Mouse (Mus musculus) heart, postnatal 0 days (tissue): ENCODE results near the gene Ttc7b. TPM values are rescaled to one million over a fixed set of nuclear protein-coding genes. Genes with fewer than 3 reads are reported as not detected.
A peak's percentile ranks its signal among the peaks of the same experiment; 100 is the strongest.

ENCODE experiments used
- ATAC-seq: fragments of 200-750 bp; cut with Nextera tagmentation; 2 replicates; pipeline ENCODE4 v1.8.0; 2017; ENCODE audit warnings: low read depth, moderate number of reproducible peaks, moderate library complexity; ENCODE audit not compliant: insufficient read depth
- DNase-seq: peaks from one replicate; pipeline ENCODE4 v3.0.0-alpha.2; 2016; ENCODE audit warnings: low spot score
- H3K27ac ChIP-seq: fragments of 300-500 bp; sonication (generic); 2 replicates; pipeline ENCODE4 v1.5.1; 2014; ENCODE audit warnings: low read depth, mild to moderate bottlenecking
- H3K27me3 ChIP-seq: fragments of 300-500 bp; sonication (generic); 2 replicates; pipeline ENCODE4 v1.6.1; 2014; ENCODE audit warnings: low read length, mixed read lengths; ENCODE audit not compliant: control insufficient read depth, insufficient read depth
- H3K36me3 ChIP-seq: fragments of 300-500 bp; sonication (generic); replicated peaks from 2 replicates; pipeline ENCODE4 v1.6.1; 2014; ENCODE audit warnings: low read length, mixed read lengths; ENCODE audit not compliant: control insufficient read depth, insufficient read depth
- H3K4me1 ChIP-seq: fragments of 300-500 bp; sonication (generic); 2 replicates; pipeline ENCODE4 v1.6.1; 2014; ENCODE audit warnings: antibody characterized with exemption; ENCODE audit not compliant: control insufficient read depth, insufficient read depth
- H3K4me2 ChIP-seq: fragments of 300-500 bp; sonication (generic); 2 replicates; pipeline ENCODE4 v1.6.1; 2014; ENCODE audit warnings: low read depth, mild to moderate bottlenecking, low read length, moderate library complexity
- H3K4me3 ChIP-seq: fragments of 300-500 bp; sonication (generic); 2 replicates; pipeline ENCODE4 v1.5.1; 2014; ENCODE audit warnings: low read depth, low read length
- H3K9ac ChIP-seq: fragments of 300-500 bp; sonication (generic); replicated peaks from 2 replicates; pipeline ENCODE4 v1.6.1; 2014; ENCODE audit warnings: low read depth, low read length, mixed read lengths
- H3K9me3 ChIP-seq: fragments of 300-500 bp; sonication (generic); replicated peaks from 2 replicates; pipeline ENCODE4 v1.6.1; 2016; ENCODE audit warnings: low read length; ENCODE audit not compliant: control insufficient read depth
- CTCF ChIP-seq: IDR thresholded peaks from 2 replicates; pipeline ENCODE4 v1.5.1; 2016; ENCODE audit warnings: antibody characterized with exemption, control low read depth, low read depth
- EP300 ChIP-seq: IDR thresholded peaks from 2 replicates; pipeline ENCODE4 v1.6.1; 2016; ENCODE audit warnings: antibody characterized with exemption, low read depth
- whole genome bisulfite sequencing: fragments of 180-500 bp; shearing (Covaris S2); extraction: QIAGEN DNeasy Blood & Tissue Kit; methylation state at CpG from one replicate; pipeline ENCODE4 v1.1.7; 2014; 5-methylcytosine and 5-hydroxymethylcytosine counted together
- polyA plus RNA-seq: library from polyadenylated mRNA; unstranded; fragments of >200 nt; fragmentation: Nextera tagmentation; extraction: Ambion mirVana; gene quantifications from 2 replicates; pipeline ENCODE4 v1.2.1, GENCODE M21; 2015
- total RNA-seq: library from RNA; depleted of rRNA; stranded (reverse); fragments of >200 nt; gene quantifications from 2 replicates; pipeline ENCODE4 v1.2.3, GENCODE M21; 2014; ENCODE audit warnings: low replicate concordance

Ttc7b gene
- total and polyA plus RNA-seq, 2 experiments from 2014 or later, result 6.7 to 29.4 TPM

DNA sequence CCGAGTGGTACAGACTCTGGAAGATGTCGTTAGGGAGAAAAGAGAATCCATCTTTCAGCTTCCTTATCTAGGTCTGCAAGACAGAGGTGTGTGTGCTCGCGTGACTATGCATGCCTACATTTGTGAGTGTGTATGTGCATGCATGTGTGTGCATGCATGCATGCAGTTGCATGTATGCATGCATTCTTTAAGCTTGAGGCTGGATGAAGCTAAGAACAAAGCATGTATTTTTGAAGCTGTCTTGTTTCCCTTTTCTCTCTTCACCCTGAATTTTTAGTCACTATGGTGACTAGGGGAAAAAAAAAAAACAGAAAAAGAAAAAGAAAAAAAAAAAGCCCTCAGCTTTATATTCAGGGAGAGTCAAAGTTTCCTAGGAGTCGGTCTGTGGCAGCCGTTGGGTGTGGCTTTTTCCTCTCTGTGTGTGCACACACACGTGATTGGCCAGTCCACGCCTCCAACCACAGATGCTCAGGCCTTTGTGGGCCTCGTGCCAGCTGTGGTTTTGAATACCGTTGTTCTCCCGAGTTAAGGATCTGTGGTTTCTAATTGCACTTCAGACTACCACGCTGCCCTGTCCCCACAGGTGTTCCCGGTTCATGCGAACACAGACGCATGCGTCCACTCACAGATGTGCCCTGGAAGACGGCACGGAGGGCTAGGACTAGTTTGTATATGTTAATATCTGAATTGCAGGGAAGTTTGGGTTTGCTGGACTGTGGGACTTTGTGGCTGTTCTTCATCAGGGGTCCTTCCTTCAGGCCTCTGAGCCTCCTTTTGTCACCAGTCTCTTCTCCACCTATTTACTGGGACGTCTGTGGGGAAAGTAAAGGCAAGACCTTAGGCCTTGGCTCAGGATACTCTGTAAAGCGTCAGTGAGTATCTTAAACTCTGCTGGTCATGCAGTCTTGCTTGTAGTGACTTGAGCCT lies 243.8 kb downstream of the Ttc7b start:
- H3K27me3 ChIP-seq, result no peaks in the 10 kb centered on the region
- peak; percentile 48; the same call in 1 of the 2 replicates for ATAC-seq

DNA sequence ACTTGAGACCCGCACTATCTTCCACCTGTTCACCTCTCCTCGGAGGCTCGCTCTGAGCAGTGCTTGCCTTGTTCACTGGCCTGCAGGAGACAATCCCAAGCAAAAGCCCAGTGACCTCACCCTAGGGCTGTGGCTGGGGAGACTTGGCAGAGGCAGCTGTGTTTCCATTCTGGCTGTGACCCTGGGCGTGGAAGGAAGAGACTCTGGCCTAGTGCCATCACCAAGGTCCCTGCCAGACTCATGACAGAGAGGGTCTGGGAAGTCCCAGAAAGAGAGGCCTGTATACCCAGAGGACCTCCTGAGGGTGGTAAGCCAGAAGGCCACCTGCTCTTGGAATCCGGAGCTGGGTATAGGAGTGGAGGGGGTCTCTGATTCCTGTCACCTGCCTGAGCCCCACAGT lies 244.8 kb downstream of the Ttc7b start:
- Histone ChIP-seq H3K9ac (no peak overlapping the region), H3K4me3 (no peak overlapping the region), H3K4me1 (peaks cover 23% of the 10 kb centered on the region), H3K27ac (peak overlapping the region; percentile 55), H3K4me2 (no peak overlapping the region), H3K36me3 (no peaks in the 10 kb centered on the region), H3K9me3 (no peaks in the 10 kb centered on the region), H3K27me3 (no peaks in the 10 kb centered on the region)
- TF ChIP-seq CTCF (no peak), EP300 (peak; percentile 46; the same call in 1 of the 2 replicates)
- DNase-seq (peak; percentile 80), ATAC-seq (peak; percentile 76)
- 35% methylated on average over 5 of the region's 5 CpGs for WGBS

More for the DNA sequence above, 243.8 kb downstream of the Ttc7b start:
- peak overlapping the region; percentile 55 for H3K27ac ChIP-seq
- TF ChIP-seq EP300, result no peak
- no peak for TF ChIP-seq CTCF
- H3K36me3 ChIP-seq, result no peaks in the 10 kb centered on the region
- H3K4me1 ChIP-seq, result peaks cover 27% of the 10 kb centered on the region
- peak; percentile 71 for DNase-seq
- 53% methylated on average over 20 of the region's 20 CpGs for WGBS
- H3K9ac ChIP-seq, result no peak overlapping the region
- no peak overlapping the region for H3K4me2 ChIP-seq
- H3K9me3 ChIP-seq, result no peaks in the 10 kb centered on the region
- no peak overlapping the region for H3K4me3 ChIP-seq

DNA sequence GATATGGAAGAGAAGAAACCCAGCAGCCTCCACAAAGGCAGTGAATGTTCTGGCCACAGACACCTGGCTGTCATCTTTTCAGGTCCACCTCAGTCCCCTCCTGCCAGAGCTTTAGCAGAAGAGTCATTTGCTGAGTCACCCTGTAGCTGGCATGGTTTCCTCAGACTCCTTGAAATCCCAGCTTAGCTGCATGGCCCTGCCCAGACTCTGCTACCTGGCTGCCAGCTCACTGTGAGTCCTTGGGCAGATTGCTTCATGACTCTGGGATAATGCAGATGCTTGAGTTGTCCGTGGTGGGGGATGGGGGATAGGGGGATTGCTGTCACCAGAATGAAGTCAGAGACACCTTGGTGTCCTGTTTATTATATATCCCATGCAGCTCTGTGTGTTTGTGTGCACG lies 247.6 kb downstream of the Ttc7b start:
- DNase-seq (no peak), ATAC-seq (no peak)
- H3K4me1 ChIP-seq, result peaks cover 19% of the 10 kb centered on the region
- H3K9ac ChIP-seq, result no peak overlapping the region
- H3K9me3 ChIP-seq, result no peaks in the 10 kb centered on the region
- TF ChIP-seq EP300, result no peak
- TF ChIP-seq CTCF, result no peak
- no peak overlapping the region for H3K4me3 ChIP-seq
- no peaks in the 10 kb centered on the region for H3K27me3 ChIP-seq
- no peak overlapping the region for H3K4me2 ChIP-seq
- no peak overlapping the region for H3K27ac ChIP-seq
- no peaks in the 10 kb centered on the region for H3K36me3 ChIP-seq
- WGBS, result 77% methylated on average over 2 of the region's 2 CpGs

DNA sequence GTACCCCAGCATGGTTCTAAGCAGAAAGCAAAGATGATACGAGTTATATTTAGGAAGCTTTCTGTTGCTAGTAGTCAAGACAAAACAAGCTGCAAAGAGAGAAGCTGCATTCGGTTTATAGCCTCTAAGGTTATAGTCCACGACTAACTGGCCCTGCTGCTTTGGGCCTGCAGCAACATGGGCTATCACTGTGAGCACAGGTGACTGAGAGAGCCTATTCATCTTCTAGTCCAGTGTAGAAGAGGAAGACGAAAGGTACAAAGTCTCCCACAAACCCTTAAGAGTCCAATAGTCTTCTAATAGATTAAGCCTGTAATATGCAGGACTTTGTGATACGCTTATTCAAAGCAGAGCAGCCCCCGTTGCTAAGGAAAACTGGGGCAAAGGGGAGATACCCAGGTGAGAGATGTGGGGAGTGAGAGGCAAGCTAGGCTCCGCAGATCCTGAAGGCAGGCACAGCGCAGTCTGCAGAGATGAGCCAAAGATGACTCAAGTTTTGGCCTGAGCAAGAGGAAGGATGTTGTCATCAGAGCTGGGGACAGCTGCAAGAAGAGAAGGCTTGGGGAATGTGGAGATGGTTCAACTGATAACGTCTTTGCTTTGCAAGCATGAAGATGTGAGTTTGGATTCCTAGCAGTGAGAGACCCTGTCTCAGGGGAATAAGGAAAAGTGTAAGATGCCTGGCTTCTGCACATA lies 250.5 kb downstream of the Ttc7b start:
- no peak for DNase-seq
- WGBS, result 66% methylated on average over 9 of the region's 9 CpGs

DNA sequence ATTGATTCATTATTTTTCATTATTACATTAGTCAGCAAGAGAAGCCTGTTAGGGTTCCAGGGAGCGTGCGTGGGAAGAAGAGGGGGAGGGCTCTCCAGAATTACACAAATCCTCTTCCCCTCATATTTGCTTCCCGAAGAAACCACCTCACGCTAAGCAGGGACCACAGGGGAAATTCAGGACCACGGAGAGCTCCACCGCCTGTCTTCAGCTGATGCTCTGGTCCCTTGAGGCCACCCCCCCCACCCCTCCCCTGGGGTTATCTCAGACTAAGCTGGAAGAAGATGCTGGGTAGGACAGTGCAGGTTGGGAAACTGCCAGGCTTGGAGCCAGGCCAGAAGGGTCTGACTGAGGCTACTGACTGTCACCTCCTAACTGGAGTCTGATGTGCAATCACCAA lies 252.6 kb downstream of the Ttc7b start:
- DNase-seq (peak; percentile 57), ATAC-seq (peak; percentile 51; the same call in 1 of the 2 replicates)
- Histone ChIP-seq H3K27ac (no peak overlapping the region), H3K27me3 (no peaks in the 10 kb centered on the region), H3K4me3 (no peak overlapping the region), H3K4me2 (no peak overlapping the region), H3K9me3 (no peaks in the 10 kb centered on the region), H3K4me1 (0 out of 2 replicates have a peak, but pooled peaks cover 5% of the 10 kb centered on the region), H3K9ac (no peak overlapping the region), H3K36me3 (no peaks in the 10 kb centered on the region)
- no peak for TF ChIP-seq EP300
- TF ChIP-seq CTCF, result no peak
- WGBS, result 11% methylated on average over 6 of the region's 6 CpGs

More for the DNA sequence above, 250.5 kb downstream of the Ttc7b start:
- Histone ChIP-seq H3K9me3 (no peaks in the 10 kb centered on the region), H3K36me3 (no peaks in the 10 kb centered on the region), H3K9ac (no peak overlapping the region), H3K27me3 (no peaks in the 10 kb centered on the region), H3K27ac (no peak overlapping the region), H3K4me2 (no peak overlapping the region), H3K4me1 (0 out of 2 replicates have a peak, but pooled peaks cover 5% of the 10 kb centered on the region), H3K4me3 (no peak overlapping the region)
- no peak for ATAC-seq
- no peak for TF ChIP-seq CTCF
- no peak for TF ChIP-seq EP300
